Mouse (Mus musculus) frontal cortex, adult (tissue): ENCODE measurements around the gene Elp1.

Experiments
- ATAC-seq: cut with Nextera tagmentation; 2 replicates; pipeline ENCODE4 v1.9.2; 2017; ENCODE audit warnings: mild to moderate bottlenecking, moderate library complexity, mixed read lengths; ENCODE audit not compliant: low TSS enrichment

Elp1 gene

GRCm38 (mm10) chr4:56702234-56702633 lies 99.9 kb downstream of the Elp1 start:
- no peak for ATAC-seq
